Mouse (Mus musculus) forelimb bud, embryonic 11.5 days (tissue): ENCODE results near the gene Tmem86a.

Experiments
- DNase-seq: peaks from one replicate; pipeline ENCODE4 v3.0.0-alpha.2; 2012; ENCODE audit warnings: low read depth, low spot score

The Tmem86a gene

GRCm38 (mm10) chr7:47076193-47076592 is 25.8 kb downstream of the Tmem86a start:
- no peak for DNase-seq

GRCm38 (mm10) chr7:47076729-47077128 is 26.3 kb downstream of the Tmem86a start:
- DNase-seq = no peak

GRCm38 (mm10) chr7:47077451-47077850 is 27.1 kb downstream of the Tmem86a start:
- DNase-seq = peak; percentile 19

GRCm38 (mm10) chr7:47080868-47081267 is 30.5 kb downstream of the Tmem86a start:
- DNase-seq = no peak

- DNase-seq = peak; percentile 35
These were observed 30.9 kb downstream of the Tmem86a start for GRCm38 (mm10) chr7:47081277-47081676.

- no peak for DNase-seq
These were observed 34.7 kb downstream of the Tmem86a start for GRCm38 (mm10) chr7:47085075-47085474.

- DNase-seq = no peak
These were observed 43.5 kb downstream of the Tmem86a start for GRCm38 (mm10) chr7:47093935-47094334.

- DNase-seq = no peak
These were observed 44.6 kb downstream of the Tmem86a start for GRCm38 (mm10) chr7:47094969-47095368.

GRCm38 (mm10) chr7:47098044-47098443 is 47.6 kb downstream of the Tmem86a start:
- no peak for DNase-seq

GRCm38 (mm10) chr7:47099306-47099705 is 48.9 kb downstream of the Tmem86a start:
- no peak for DNase-seq

- no peak for DNase-seq
These were observed 50.2 kb downstream of the Tmem86a start for GRCm38 (mm10) chr7:47100615-47101014.

GRCm38 (mm10) chr7:47102970-47103369 is 52.6 kb downstream of the Tmem86a start:
- no peak for DNase-seq

- DNase-seq = no peak
These were observed 53.4 kb downstream of the Tmem86a start for GRCm38 (mm10) chr7:47103671-47104414.
